Mouse (Mus musculus) liver, embryonic 12.5 days (tissue): ENCODE results near the gene Plppr3. TPM values are rescaled to one million over a fixed set of nuclear protein-coding genes. Genes with fewer than 3 reads are reported as not detected.

ENCODE experiments used
- ATAC-seq: fragments of 200-750 bp; cut with Nextera tagmentation; 2 replicates; pipeline ENCODE4 v1.8.0; 2017; ENCODE audit warnings: moderate number of reproducible peaks, mild to moderate bottlenecking, moderate library complexity
- H3K27ac ChIP-seq: fragments of 300-500 bp; sonication (generic); 2 replicates; pipeline ENCODE4 v1.5.1; 2016; ENCODE audit warnings: mild to moderate bottlenecking
- H3K27me3 ChIP-seq: fragments of 300-500 bp; sonication (generic); replicated peaks from 2 replicates; pipeline ENCODE4 v1.6.1; 2016; ENCODE audit warnings: mild to moderate bottlenecking, moderate library complexity
- H3K36me3 ChIP-seq: fragments of 300-500 bp; sonication (generic); 2 replicates; pipeline ENCODE4 v1.6.1; 2016; ENCODE audit warnings: mild to moderate bottlenecking, moderate library complexity
- H3K4me1 ChIP-seq: fragments of 300-500 bp; sonication (generic); 2 replicates; pipeline ENCODE4 v1.6.1; 2016
- H3K4me2 ChIP-seq: fragments of 300-500 bp; sonication (generic); 2 replicates; pipeline ENCODE4 v1.6.1; 2016; ENCODE audit warnings: mild to moderate bottlenecking, moderate library complexity
- H3K4me3 ChIP-seq: fragments of 300-500 bp; sonication (generic); 2 replicates; pipeline ENCODE4 v1.5.1; 2016; ENCODE audit warnings: mild to moderate bottlenecking, moderate library complexity
- H3K9ac ChIP-seq: fragments of 300-500 bp; sonication (generic); 2 replicates; pipeline ENCODE4 v1.6.1; 2016; ENCODE audit warnings: mild to moderate bottlenecking, moderate library complexity
- H3K9me3 ChIP-seq: fragments of 300-500 bp; sonication (generic); replicated peaks from 2 replicates; pipeline ENCODE4 v1.6.1; 2016; ENCODE audit warnings: mild to moderate bottlenecking, moderate library complexity
- WGBS: fragments of 180-500 bp; shearing (Covaris S2); methylation state at CpG from one replicate; pipeline ENCODE4 v1.1.7; 2016; ENCODE audit not compliant: insufficient replicate concordance; 5-methylcytosine and 5-hydroxymethylcytosine counted together
- polyA plus RNA-seq: library from polyadenylated mRNA; unstranded; fragments of >200 nt; fragmentation: Nextera tagmentation; extraction: Ambion mirVana; gene quantifications from 2 replicates; pipeline ENCODE4 v1.2.1, GENCODE M21; 2016

Plppr3 gene
- polyA plus RNA-seq, 1 experiment from 2014 or later = 8.2 TPM

DNA sequence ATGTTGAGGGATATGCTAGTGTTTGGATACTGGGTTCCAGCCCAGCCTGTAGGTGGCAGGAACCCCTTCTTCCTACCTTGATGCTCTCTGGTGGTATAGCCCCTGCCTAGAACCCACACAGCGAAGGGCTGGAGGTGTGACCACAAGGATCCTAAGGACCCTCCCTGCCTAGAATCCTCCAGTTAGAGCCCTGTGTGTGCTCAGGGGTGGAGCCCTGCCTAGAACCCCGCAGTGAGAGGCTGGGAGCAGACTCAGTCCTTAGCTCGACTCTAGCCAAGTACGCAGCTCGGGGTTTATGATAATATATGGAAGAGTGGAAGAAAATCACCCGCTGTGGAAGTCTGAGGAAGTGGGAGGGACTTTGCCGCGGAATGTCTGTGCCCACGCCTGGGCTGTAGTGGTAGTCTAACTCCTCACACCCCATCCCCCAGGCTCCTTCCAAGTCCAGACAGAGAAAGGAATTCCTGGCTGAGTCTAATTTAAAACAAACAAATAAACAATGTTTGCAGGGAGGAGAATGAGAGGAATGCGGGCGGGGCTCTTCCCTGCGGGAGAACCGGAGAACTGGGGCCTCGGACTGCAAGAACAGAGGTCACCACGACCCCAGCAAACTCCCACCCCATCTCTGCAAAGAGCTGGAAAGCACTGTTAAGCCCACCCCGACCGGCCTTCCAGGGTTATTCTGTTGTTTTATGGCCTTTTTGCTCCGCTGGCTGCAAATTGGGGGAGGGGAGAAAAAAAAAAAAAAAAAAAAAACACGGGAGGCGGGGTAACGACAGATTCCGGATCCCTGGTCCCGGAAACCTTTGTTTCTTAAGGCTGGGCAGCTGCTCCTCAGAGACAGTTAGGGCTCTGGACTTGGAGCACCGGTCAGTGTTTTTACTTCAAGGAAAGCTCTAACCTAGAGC is 33.5 kb downstream of the Plppr3 start:
- Histone ChIP-seq H3K9ac (peak overlapping the region; percentile 63), H3K9me3 (no peaks in the 10 kb centered on the region), H3K36me3 (no peaks in the 10 kb centered on the region), H3K4me3 (peak overlapping the region; percentile 46), H3K4me2 (peak overlapping the region; percentile 76), H3K4me1 (peaks cover 15% of the 10 kb centered on the region), H3K27ac (peak overlapping the region; percentile 64), H3K27me3 (0 out of 2 replicates have a peak, but pooled peaks cover 8% of the 10 kb centered on the region)
- ATAC-seq = peak; percentile 74
- 2% methylated on average over 24 of the region's 24 CpGs for WGBS

DNA sequence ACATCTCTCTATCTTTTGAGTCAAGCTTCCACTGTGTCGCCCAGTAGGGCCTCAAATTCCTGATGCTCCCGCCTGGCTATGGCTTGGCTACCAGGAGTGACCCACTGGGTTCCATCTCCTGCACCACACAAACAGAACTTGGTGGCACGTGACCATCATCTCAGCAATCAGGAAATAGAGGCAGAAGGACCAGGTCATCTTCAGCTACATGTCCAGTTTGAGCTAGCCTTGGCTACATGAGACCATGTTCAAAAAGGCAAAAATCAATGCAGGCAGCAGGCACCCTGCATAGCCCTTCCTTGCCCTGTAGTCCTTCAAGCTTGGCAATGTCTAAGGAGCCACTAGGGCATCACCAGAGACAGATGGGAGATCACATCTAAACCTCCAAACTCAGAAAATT is 34.3 kb downstream of the Plppr3 start:
- no peak overlapping the region for H3K9ac ChIP-seq
- H3K9me3 ChIP-seq = no peaks in the 10 kb centered on the region
- H3K27ac ChIP-seq = peak overlapping the region; percentile 64; the same call in 1 of the 2 replicates
- H3K4me3 ChIP-seq = no peak overlapping the region
- peaks cover 15% of the 10 kb centered on the region for H3K4me1 ChIP-seq
- H3K36me3 ChIP-seq = no peaks in the 10 kb centered on the region
- 66% methylated on average over 3 of the region's 3 CpGs for WGBS
- H3K27me3 ChIP-seq = 0 out of 2 replicates have a peak, but pooled peaks cover 8% of the 10 kb centered on the region
- H3K4me2 ChIP-seq = peak overlapping the region; percentile 76
- no peak for ATAC-seq

DNA sequence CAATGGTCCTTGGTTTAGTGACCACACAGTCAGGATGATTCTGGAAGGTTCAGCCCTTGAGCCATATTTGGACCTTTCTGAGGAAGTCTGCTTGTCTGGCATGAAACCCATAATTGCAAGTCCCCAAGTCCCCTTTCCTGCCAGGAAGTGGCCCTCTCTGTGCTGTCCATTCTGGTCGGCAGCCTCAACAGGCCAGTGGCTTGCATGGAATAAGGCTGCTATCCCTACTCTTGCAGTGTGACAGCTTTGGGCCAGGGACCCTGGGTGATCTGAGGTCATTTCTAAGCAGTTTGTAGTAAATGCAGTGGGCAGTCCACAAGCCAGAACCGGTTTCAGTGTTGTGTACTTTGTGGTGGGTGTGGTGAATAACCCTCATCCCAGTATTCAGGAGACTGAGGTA is 36.3 kb downstream of the Plppr3 start:
- ATAC-seq = no peak
- 25% methylated on average over 2 of the region's 2 CpGs for WGBS

DNA sequence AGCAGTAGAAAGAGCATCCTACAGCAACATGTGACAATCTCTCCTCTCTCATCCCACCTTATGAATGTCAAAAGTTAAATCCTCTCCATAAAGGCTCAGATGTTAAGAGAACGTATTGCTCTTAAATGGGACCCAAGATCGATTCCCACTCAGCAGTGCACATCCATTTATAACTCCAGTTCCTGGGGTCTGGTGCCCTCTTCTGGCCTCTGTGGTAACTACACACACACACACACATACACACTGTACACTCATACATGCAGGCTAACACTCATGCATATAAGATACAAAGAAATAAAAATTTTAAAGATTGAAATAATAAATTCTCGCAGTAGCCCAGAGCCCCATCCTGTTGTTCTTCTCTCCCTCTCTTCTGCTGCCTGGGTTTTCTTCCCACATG is 37.5 kb downstream of the Plppr3 start:
- H3K4me1 ChIP-seq = peaks cover 22% of the 10 kb centered on the region
- H3K9ac ChIP-seq = no peak overlapping the region
- no peaks in the 10 kb centered on the region for H3K9me3 ChIP-seq
- ATAC-seq = no peak
- WGBS = 88% methylated on average over 3 of the region's 3 CpGs
- H3K27ac ChIP-seq = no peak overlapping the region
- no peaks in the 10 kb centered on the region for H3K27me3 ChIP-seq
- no peak overlapping the region for H3K4me2 ChIP-seq
- no peaks in the 10 kb centered on the region for H3K36me3 ChIP-seq
- no peak overlapping the region for H3K4me3 ChIP-seq

More for the DNA sequence above, 36.3 kb downstream of the Plppr3 start:
- no peak overlapping the region for H3K4me3 ChIP-seq
- no peak overlapping the region for H3K27ac ChIP-seq
- no peaks in the 10 kb centered on the region for H3K36me3 ChIP-seq
- H3K4me2 ChIP-seq = no peak overlapping the region
- peaks cover 22% of the 10 kb centered on the region for H3K4me1 ChIP-seq
- no peaks in the 10 kb centered on the region for H3K27me3 ChIP-seq
- no peak overlapping the region for H3K9ac ChIP-seq
- H3K9me3 ChIP-seq = no peaks in the 10 kb centered on the region

DNA sequence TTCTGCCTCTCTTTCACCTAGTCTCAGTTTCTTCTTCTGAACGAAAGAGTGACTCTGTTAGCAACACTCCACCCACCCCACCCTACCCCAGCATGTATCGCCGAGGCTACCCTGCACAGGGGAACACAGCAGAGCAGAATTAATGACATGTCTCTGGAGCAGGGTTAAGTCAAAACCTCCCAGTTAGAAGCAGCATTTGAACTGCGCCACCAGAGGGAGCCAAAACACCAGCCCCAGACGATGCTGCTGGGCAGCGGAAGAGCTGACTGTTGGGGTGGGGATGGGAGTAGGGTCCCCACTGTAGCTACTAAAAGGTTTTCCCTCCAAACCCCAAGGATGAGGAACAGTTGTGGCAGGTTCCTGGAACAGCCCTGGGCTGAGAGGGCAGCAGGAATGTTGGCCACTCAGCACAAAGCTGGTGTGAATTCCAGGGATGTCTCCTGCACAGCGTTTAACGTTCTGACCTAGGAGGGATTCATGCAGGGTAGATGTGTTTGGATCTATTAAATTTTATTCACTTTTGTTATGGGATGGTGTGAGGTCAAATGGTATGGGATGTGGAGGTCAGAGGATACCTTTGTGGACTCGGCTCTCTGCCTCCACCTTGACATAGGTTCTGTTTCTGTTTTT is 39.5 kb downstream of the Plppr3 start:
- 24% methylated on average over 9 of the region's 9 CpGs for WGBS
- Histone ChIP-seq H3K4me1 (peaks cover 6% of the 10 kb centered on the region; the same call in 1 of the 2 replicates), H3K9me3 (no peaks in the 10 kb centered on the region), H3K4me3 (no peak overlapping the region), H3K27ac (no peak overlapping the region), H3K36me3 (no peaks in the 10 kb centered on the region), H3K4me2 (no peak overlapping the region), H3K9ac (no peak overlapping the region), H3K27me3 (0 out of 2 replicates have a peak, but pooled peaks cover 3% of the 10 kb centered on the region)
- peak; percentile 32; the same call in 1 of the 2 replicates for ATAC-seq

DNA sequence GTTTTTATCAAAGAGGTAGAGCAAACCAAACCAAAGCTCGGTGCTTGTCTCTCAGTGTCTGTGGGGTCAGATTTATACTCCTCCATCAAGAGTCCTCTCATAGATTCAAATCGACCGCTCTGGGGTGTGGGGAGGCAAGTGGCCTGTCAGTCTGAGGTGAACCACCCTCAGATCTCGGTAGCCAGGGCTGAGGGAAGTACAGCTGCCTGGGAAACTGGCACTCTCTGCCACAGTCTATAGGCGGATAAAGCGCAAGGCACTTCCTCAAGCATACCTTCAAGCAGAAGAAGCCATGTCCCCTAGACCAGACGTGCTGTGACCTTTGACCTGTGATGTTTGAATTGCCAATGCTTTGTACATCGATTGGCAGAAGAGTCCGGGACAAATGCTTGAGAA is 41.6 kb downstream of the Plppr3 start:
- Histone ChIP-seq H3K4me2 (no peak overlapping the region), H3K27ac (no peak overlapping the region), H3K27me3 (peaks cover 6% of the 10 kb centered on the region; the same call in 1 of the 2 replicates), H3K36me3 (no peaks in the 10 kb centered on the region), H3K9ac (no peak overlapping the region), H3K4me1 (peaks cover 6% of the 10 kb centered on the region; the same call in 1 of the 2 replicates), H3K4me3 (no peak overlapping the region), H3K9me3 (no peaks in the 10 kb centered on the region)
- no peak for ATAC-seq
- 51% methylated on average over 9 of the region's 9 CpGs for WGBS

DNA sequence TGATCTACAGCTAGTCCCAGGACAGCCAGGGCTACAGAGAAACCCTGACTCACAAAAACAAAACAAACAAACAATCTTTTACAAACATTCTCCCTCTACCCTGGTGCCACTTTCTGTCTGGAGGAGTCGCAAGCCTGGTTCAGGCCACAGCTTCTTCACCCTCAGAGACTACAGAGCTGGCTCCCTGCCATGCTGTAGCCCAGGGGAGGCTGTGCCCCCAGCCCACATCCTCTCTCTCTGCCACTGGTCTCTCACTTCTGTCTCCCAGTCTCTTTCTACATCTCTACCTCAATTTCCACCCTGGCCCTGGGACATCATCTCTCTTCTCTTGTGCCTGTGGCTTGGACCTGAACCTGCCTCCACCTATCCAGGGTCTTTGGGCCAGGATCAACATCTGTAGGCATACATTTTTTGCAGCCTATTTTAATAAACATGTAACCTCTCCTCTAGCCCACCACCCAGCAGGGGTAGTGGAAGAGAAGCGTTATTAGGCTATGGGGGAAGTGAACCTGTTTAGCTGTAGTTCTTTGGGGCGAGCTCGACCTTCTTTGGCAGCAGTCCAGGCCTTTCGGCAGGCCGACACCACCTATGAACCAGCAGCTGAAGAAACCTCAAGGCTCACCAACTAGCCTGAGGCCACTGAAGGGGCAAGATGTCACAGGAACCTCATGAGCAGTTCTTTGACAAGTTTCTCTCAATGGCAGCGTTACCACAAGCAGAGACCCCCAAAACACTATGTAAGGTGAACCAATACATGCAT is 42.2 kb downstream of the Plppr3 start:
- H3K4me1 ChIP-seq = peaks cover 6% of the 10 kb centered on the region; the same call in 1 of the 2 replicates
- peaks cover 6% of the 10 kb centered on the region; the same call in 1 of the 2 replicates for H3K27me3 ChIP-seq
- H3K9me3 ChIP-seq = no peaks in the 10 kb centered on the region
- H3K36me3 ChIP-seq = no peaks in the 10 kb centered on the region
- no peak overlapping the region for H3K27ac ChIP-seq
- no peak for ATAC-seq
- 61% methylated on average over 7 of the region's 7 CpGs for WGBS
- H3K4me3 ChIP-seq = no peak overlapping the region
- no peak overlapping the region for H3K4me2 ChIP-seq
- no peak overlapping the region for H3K9ac ChIP-seq

DNA sequence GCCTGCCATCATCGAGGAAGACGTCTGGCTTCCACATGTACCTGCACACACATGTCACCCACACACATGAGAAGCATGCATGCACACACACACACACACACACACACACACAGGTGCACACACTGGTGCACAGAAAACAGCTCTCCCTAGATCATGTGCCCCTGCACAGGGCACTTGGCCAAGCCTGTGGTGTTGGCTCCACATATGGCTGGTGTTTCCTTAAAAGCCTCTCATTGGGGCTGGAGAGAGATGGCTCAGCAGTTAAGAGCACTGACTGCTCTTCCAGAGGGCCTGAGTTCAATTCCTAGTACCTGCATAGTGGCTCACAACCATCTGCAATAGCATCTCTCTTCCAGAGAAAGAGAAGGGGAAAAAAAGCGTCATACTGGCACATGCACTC is 42.9 kb downstream of the Plppr3 start:
- ATAC-seq = no peak
- Histone ChIP-seq H3K27ac (no peak overlapping the region), H3K4me2 (no peak overlapping the region), H3K36me3 (no peaks in the 10 kb centered on the region), H3K4me3 (no peak overlapping the region), H3K4me1 (peaks cover 6% of the 10 kb centered on the region; the same call in 1 of the 2 replicates), H3K9ac (no peak overlapping the region), H3K27me3 (peaks cover 8% of the 10 kb centered on the region; the same call in 1 of the 2 replicates), H3K9me3 (no peaks in the 10 kb centered on the region)
- WGBS = 82% methylated on average over 3 of the region's 3 CpGs

DNA sequence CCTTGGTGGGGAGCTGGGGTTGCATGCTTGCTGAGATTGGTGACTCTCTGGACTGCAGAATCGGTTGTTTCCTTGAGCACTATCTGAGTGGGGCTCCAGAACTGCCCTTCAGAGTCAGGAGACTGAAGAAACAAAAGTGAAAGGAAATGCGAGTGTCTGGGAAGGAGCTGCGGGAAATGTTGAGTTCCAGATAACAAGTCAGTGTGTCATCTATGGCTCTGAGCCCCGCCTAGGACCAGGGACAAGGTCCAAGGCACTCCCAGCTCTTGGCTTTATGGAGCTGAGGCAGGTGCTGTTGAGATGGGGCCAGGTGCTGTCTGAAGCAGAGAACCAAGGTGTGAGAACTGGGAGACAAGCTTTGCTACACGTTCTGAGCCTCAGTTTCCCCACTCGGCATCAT is 50.0 kb downstream of the Plppr3 start:
- H3K4me3 ChIP-seq = no peak overlapping the region
- H3K4me1 ChIP-seq = peaks cover 26% of the 10 kb centered on the region
- H3K9me3 ChIP-seq = no peaks in the 10 kb centered on the region
- H3K4me2 ChIP-seq = peak overlapping the region; percentile 40
- ATAC-seq = 0 out of 2 replicates have a peak, but pooled peaks have one; percentile 11
- no peak overlapping the region for H3K27ac ChIP-seq
- H3K36me3 ChIP-seq = peaks cover 5% of the 10 kb centered on the region; the same call in 1 of the 2 replicates
- WGBS = 24% methylated on average over 6 of the region's 6 CpGs
- peak overlapping the region; percentile 31 for H3K9ac ChIP-seq
- peaks cover 3% of the 10 kb centered on the region; the same call in 1 of the 2 replicates for H3K27me3 ChIP-seq

DNA sequence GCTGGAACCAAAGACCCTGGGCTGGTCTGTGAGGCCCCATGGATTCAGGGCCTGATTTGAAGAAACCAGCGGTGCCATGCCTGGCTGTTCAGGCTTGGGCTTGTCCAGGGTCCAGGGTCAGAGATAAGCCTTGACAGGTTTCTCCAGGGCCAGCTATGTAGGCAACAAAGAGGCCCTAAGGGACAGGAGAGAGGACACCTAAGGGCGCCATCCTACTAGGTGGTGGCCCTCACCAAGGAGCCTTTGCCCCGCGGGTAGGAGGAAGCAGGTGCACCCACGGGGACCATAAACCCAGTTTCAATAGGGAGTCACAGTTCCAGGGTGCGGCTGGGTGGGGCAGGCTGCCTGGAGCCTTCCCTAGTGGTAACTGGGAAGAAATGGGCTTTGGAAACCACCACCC is 51.4 kb downstream of the Plppr3 start:
- Histone ChIP-seq H3K27ac (no peak overlapping the region), H3K36me3 (peaks cover 5% of the 10 kb centered on the region; the same call in 1 of the 2 replicates), H3K4me2 (no peak overlapping the region), H3K27me3 (peaks cover 3% of the 10 kb centered on the region; the same call in 1 of the 2 replicates), H3K4me3 (no peak overlapping the region), H3K4me1 (peaks cover 29% of the 10 kb centered on the region), H3K9me3 (no peaks in the 10 kb centered on the region), H3K9ac (no peak overlapping the region)
- ATAC-seq = no peak
- WGBS = 62% methylated on average over 6 of the region's 6 CpGs

DNA sequence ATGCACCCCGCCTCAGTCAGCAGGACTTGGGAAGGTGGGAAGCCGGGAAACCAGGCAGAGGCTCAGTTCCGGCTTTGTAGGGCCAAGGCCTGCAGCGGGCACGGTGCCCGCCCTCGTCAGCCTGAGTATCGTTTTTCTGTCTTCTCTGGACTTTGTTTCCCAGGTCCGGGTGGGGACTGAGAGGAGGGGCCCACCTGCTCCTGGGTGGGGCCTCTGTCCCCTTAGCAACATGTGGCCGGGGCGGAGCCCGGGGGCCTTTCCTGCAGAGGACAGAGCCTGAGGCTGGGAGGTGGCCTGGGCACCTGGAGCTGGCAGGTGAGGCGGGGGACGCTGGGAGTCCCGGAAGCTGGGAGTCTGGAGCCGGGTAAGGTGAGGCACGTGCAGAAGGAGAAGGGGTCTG is 52.1 kb downstream of the Plppr3 start:
- H3K27ac ChIP-seq = no peak overlapping the region
- H3K4me2 ChIP-seq = peak overlapping the region; percentile 10
- H3K9ac ChIP-seq = no peak overlapping the region
- no peaks in the 10 kb centered on the region for H3K9me3 ChIP-seq
- H3K27me3 ChIP-seq = 0 out of 2 replicates have a peak, but pooled peaks cover 3% of the 10 kb centered on the region
- no peak overlapping the region for H3K4me3 ChIP-seq
- 52% methylated on average over 17 of the region's 17 CpGs for WGBS
- ATAC-seq = no peak
- H3K4me1 ChIP-seq = peaks cover 29% of the 10 kb centered on the region
- H3K36me3 ChIP-seq = peaks cover 5% of the 10 kb centered on the region; the same call in 1 of the 2 replicates
